In the genomic region with DNA sequence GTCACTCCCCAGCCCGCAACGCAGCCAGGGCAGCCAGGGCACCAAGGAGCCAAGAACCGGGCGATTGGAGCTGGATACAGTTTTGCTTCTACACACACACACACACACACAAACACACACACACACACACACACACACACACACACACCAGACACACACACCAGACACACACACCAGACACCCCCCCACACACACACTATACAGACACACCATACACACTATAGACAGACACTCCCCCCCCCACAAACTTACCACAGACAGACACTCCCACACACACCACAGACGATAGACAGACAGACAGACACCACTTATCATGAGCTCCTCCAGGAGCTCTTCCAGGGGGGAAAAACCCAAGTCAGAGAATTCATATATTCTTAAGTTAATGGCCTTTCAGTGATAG, we compare ENCODE assay signal across 9 mouse cellular contexts. TPM values are rescaled to one million over a fixed set of nuclear protein-coding genes. Genes with fewer than 3 reads are reported as not detected.
DNase-seq lines count a peak whose midpoint lies in the region; ATAC-seq lines count a peak whose summit lies in the region.
"Had no signal": no experiment of that assay in that cellular context is flagged by ENCODE, and none has a peak within 500 bp of the region (broad histone marks: within the 10 kb centered on the region; RNA-seq: fewer than 3 reads in every experiment).

A gene (minus strand): TSS at position 122 of the 400 bp plus-strand sequence.

- peak within 1 kb of the TSS; percentile 57 for H3K4me3 ChIP-seq in kidney, embryonic 15.5 days (replicated peaks)
- peak within 1 kb of the TSS; percentile 73 for H3K4me3 ChIP-seq in embryonic facial prominence, embryonic 10.5 days
- peak within 1 kb of the TSS; percentile 52 for H3K4me3 ChIP-seq in intestine, embryonic 15.5 days (replicated peaks)
- H3K4me3 ChIP-seq in midbrain, embryonic 12.5 days = peak within 1 kb of the TSS; percentile 60

- peaks cover 53% of the 10 kb centered on the region for H3K27me3 ChIP-seq in kidney, embryonic 15.5 days
- peaks cover 54% of the 10 kb centered on the region for H3K27me3 ChIP-seq in embryonic facial prominence, embryonic 10.5 days (replicated peaks; ENCODE audit: low read depth, poor library complexity, severe bottlenecking)
- H3K27me3 ChIP-seq in intestine, embryonic 15.5 days (replicated peaks) = peaks cover 18% of the 10 kb centered on the region
- peaks cover 45% of the 10 kb centered on the region for H3K27me3 ChIP-seq in midbrain, embryonic 12.5 days

- no peak for DNase-seq in kidney, adult 18-20 months
- no peak for DNase-seq in embryonic facial prominence, embryonic 10.5 days (ENCODE audit: low spot score)
- DNase-seq in gastrocnemius, postnatal 14 days = no peak
- DNase-seq in adrenal gland, postnatal 14 days = no peak
- no peak for DNase-seq in kidney, adult 9 months

- peak; percentile 22 for ATAC-seq in kidney, embryonic 15.5 days (replicated peaks; ENCODE audit: low FRiP score)
- ATAC-seq in intestine, embryonic 15.5 days = peak; percentile 42
- peak; percentile 68 for ATAC-seq in midbrain, embryonic 12.5 days (ENCODE audit: low FRiP score, low read depth)

- no peaks in the 10 kb centered on the region for H3K36me3 ChIP-seq in kidney, embryonic 15.5 days
- H3K36me3 ChIP-seq in embryonic facial prominence, embryonic 10.5 days (replicated peaks) = no peaks in the 10 kb centered on the region
- H3K36me3 ChIP-seq in intestine, embryonic 15.5 days = no peaks in the 10 kb centered on the region
- H3K36me3 ChIP-seq in midbrain, embryonic 12.5 days = no peaks in the 10 kb centered on the region

- WGBS in kidney, embryonic 15.5 days = 0% methylated on average over 1 of the region's 5 CpGs
- WGBS in embryonic facial prominence, embryonic 10.5 days = 5% methylated on average over 5 of the region's 5 CpGs
- WGBS in intestine, embryonic 15.5 days = 1% methylated on average over 4 of the region's 5 CpGs
- 5% methylated on average over 3 of the region's 5 CpGs for WGBS in midbrain, embryonic 12.5 days

- no peak within 1 kb of the TSS for H3K27ac ChIP-seq in kidney, embryonic 15.5 days
- peak within 1 kb of the TSS; percentile 76 for H3K27ac ChIP-seq in embryonic facial prominence, embryonic 10.5 days (replicated peaks)
- H3K27ac ChIP-seq in intestine, embryonic 15.5 days = no peak within 1 kb of the TSS
- H3K27ac ChIP-seq in midbrain, embryonic 12.5 days (replicated peaks) = no peak within 1 kb of the TSS

- H3K4me2 ChIP-seq in kidney, embryonic 15.5 days = peak within 1 kb of the TSS; percentile 98
- H3K4me2 ChIP-seq in intestine, embryonic 15.5 days (replicated peaks) = peak within 1 kb of the TSS; percentile 99
- H3K4me2 ChIP-seq in midbrain, embryonic 12.5 days (replicated peaks) = peak within 1 kb of the TSS; percentile 97

- H3K4me1 ChIP-seq in kidney, embryonic 15.5 days = peaks cover 10% of the 10 kb centered on the region
- H3K4me1 ChIP-seq in embryonic facial prominence, embryonic 10.5 days = peaks cover 15% of the 10 kb centered on the region
- peaks cover 7% of the 10 kb centered on the region; the same call in 1 of the 2 replicates for H3K4me1 ChIP-seq in intestine, embryonic 15.5 days (replicated peaks)
- H3K4me1 ChIP-seq in midbrain, embryonic 12.5 days = peaks cover 15% of the 10 kb centered on the region

- intact Hi-C loops in gastrocnemius, postnatal 14 days (cut with DNase I; ENCODE audit: low total_unique reads) = no loop called here

- H3K9me3 ChIP-seq in kidney, embryonic 15.5 days (replicated peaks) = no peaks in the 10 kb centered on the region
- no peaks in the 10 kb centered on the region for H3K9me3 ChIP-seq in embryonic facial prominence, embryonic 10.5 days
- no peaks in the 10 kb centered on the region for H3K9me3 ChIP-seq in intestine, embryonic 15.5 days
- no peaks in the 10 kb centered on the region for H3K9me3 ChIP-seq in midbrain, embryonic 12.5 days

- peak within 1 kb of the TSS; percentile 38 for H3K9ac ChIP-seq in kidney, embryonic 15.5 days
- peak within 1 kb of the TSS; percentile 46 for H3K9ac ChIP-seq in intestine, embryonic 15.5 days
- peak within 1 kb of the TSS; percentile 53 for H3K9ac ChIP-seq in midbrain, embryonic 12.5 days (replicated peaks)

RNA-seq across cellular contexts. Expression of the gene that starts here (rescaled TPM):
- 3.1 and 3.6 TPM in 2 replicates for polyA plus RNA-seq in kidney, embryonic 15.5 days (2015; fragmentation: Nextera tagmentation; extraction: Ambion mirVana)
- 0.93 and 1.3 TPM in 2 replicates for polyA plus RNA-seq in embryonic facial prominence, embryonic 10.5 days (2016; fragmentation: Nextera tagmentation; extraction: Ambion mirVana)
- polyA plus RNA-seq in intestine, embryonic 15.5 days (2015; fragmentation: Nextera tagmentation; extraction: Ambion mirVana) = 1.7 and 2.4 TPM in 2 replicates
- 0.96 and 1.5 TPM in 2 replicates for polyA plus RNA-seq in midbrain, embryonic 12.5 days (2016; fragmentation: Nextera tagmentation; extraction: Ambion mirVana)
- 1 to 10 TPM in 1 of 2 experiments, under 1 TPM in 1; 0.97 to 1.2 TPM for total RNA-seq in gastrocnemius, postnatal 14 days (2021)
- 3.5 and 4.4 TPM in 2 replicates for total RNA-seq in adrenal gland, postnatal 14 days (2021)
- polyA plus RNA-seq: large intestine, adult 2 months had no signal
